Mouse (Mus musculus): Measurements from ENCODE around the gene Tbx1. TPM values are rescaled to one million over a fixed set of nuclear protein-coding genes. Genes with fewer than 3 reads are reported as not detected.

The Tbx1 gene
- polyA plus RNA-seq, 2 experiments, result 8.7 to 12.1 TPM

DNA sequence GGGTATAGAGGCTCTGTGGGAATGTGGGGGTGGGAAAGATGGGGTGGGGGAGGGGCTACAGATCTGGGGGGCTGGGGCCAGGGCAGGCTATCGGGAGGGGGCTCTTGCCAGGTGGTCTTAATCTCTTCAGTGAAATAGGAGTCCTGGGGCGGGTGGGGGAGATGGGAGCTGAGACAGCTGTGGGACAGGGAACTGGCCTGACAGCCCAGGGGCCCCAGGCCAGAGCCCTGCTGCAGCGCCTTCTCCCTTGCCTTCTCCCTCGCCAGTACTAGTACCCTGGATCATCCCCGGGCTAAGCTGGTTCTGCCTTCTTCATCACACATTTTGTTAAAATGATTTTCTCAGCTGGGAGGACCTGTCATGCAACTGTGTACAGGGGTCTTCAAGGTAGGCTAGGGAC, 5.8 kb upstream of the Tbx1 start:
- no peak for TF ChIP-seq POLR2A (IDR thresholded peaks at IDR 0.05; ENCODE audit: borderline replicate concordance, extremely low read depth, insufficient read depth, insufficient read length)
- Histone ChIP-seq H3K4me1 (ENCODE audit: control insufficient read depth, insufficient read depth, low read length) (peaks cover 5% of the 10 kb centered on the region; the same call in 1 of the 2 replicates), H3K36me3 (ENCODE audit: control insufficient read depth, insufficient read depth, low read length) (no peaks in the 10 kb centered on the region), H3K9ac (ENCODE audit: low read depth, low read length, severe bottlenecking) (no peak overlapping the region), H3K9me3 (ENCODE audit: control insufficient read depth, low read length) (no peaks in the 10 kb centered on the region), H3K27ac (replicated peaks; ENCODE audit: low read depth, low read length) (no peak overlapping the region), H3K27me3 (ENCODE audit: control insufficient read depth, insufficient read depth, low read length) (peaks cover 23% of the 10 kb centered on the region), H3K4me2 (replicated peaks; ENCODE audit: low read depth, low read length, severe bottlenecking) (no peak overlapping the region), H3K4me3 (replicated peaks; ENCODE audit: low read length) (no peak overlapping the region)
- ATAC-seq (ENCODE audit: low FRiP score, low read depth) (peak; percentile 59), DNase-seq (ENCODE audit: low spot score) (no peak)
- WGBS, result 38% methylated on average over 5 of the region's 5 CpGs

GRCm38 (mm10) chr16:18593930-18594329, 3.5 kb upstream of the Tbx1 start:
- DNase-seq (ENCODE audit: low spot score), result no peak
- no peaks in the 10 kb centered on the region for H3K9me3 ChIP-seq (ENCODE audit: control insufficient read depth, low read length)
- H3K4me3 ChIP-seq (replicated peaks; ENCODE audit: low read length), result no peak overlapping the region
- H3K4me1 ChIP-seq (ENCODE audit: control insufficient read depth, insufficient read depth, low read length), result peaks cover 8% of the 10 kb centered on the region
- no peak overlapping the region for H3K27ac ChIP-seq (replicated peaks; ENCODE audit: low read depth, low read length)
- no peaks in the 10 kb centered on the region for H3K36me3 ChIP-seq (ENCODE audit: control insufficient read depth, insufficient read depth, low read length)
- H3K9ac ChIP-seq (ENCODE audit: low read depth, low read length, severe bottlenecking), result no peak overlapping the region
- 80% methylated on average over 2 of the region's 2 CpGs for WGBS
- no peak for ATAC-seq (ENCODE audit: low FRiP score, low read depth)
- no peak for TF ChIP-seq POLR2A (IDR thresholded peaks at IDR 0.05; ENCODE audit: borderline replicate concordance, extremely low read depth, insufficient read depth, insufficient read length)
- H3K4me2 ChIP-seq (replicated peaks; ENCODE audit: low read depth, low read length, severe bottlenecking), result no peak overlapping the region
- H3K27me3 ChIP-seq (ENCODE audit: control insufficient read depth, insufficient read depth, low read length), result peaks cover 47% of the 10 kb centered on the region

- peaks cover 71% of the 10 kb centered on the region for H3K27me3 ChIP-seq (ENCODE audit: control insufficient read depth, insufficient read depth, low read length)
- peaks cover 14% of the 10 kb centered on the region for H3K4me1 ChIP-seq (ENCODE audit: control insufficient read depth, insufficient read depth, low read length)
- TF ChIP-seq POLR2A (IDR thresholded peaks at IDR 0.05; ENCODE audit: borderline replicate concordance, extremely low read depth, insufficient read depth, insufficient read length), result no peak
- WGBS, result 5% methylated on average over 57 of the region's 59 CpGs
- peak overlapping the region; percentile 41 for H3K4me2 ChIP-seq (replicated peaks; ENCODE audit: low read depth, low read length, severe bottlenecking)
- no peak for DNase-seq (ENCODE audit: low spot score)
- peak; percentile 25; the same call in 1 of the 2 replicates for ATAC-seq (ENCODE audit: low FRiP score, low read depth)
- H3K9ac ChIP-seq (ENCODE audit: low read depth, low read length, severe bottlenecking), result peak overlapping the region; percentile 34; the same call in 1 of the 2 replicates
- H3K36me3 ChIP-seq (ENCODE audit: control insufficient read depth, insufficient read depth, low read length), result no peaks in the 10 kb centered on the region
- H3K4me3 ChIP-seq (replicated peaks; ENCODE audit: low read length), result peak overlapping the region; percentile 32
- no peaks in the 10 kb centered on the region for H3K9me3 ChIP-seq (ENCODE audit: control insufficient read depth, low read length)
- H3K27ac ChIP-seq (replicated peaks; ENCODE audit: low read depth, low read length), result no peak overlapping the region
These were observed 862 bp upstream of the Tbx1 start for GRCm38 (mm10) chr16:18591047-18592018.

- ATAC-seq (ENCODE audit: low FRiP score, low read depth) (no peak), DNase-seq (ENCODE audit: low spot score) (no peak)
- Histone ChIP-seq H3K4me3 (replicated peaks; ENCODE audit: low read length) (no peak overlapping the region), H3K9me3 (ENCODE audit: control insufficient read depth, low read length) (no peaks in the 10 kb centered on the region), H3K36me3 (ENCODE audit: control insufficient read depth, insufficient read depth, low read length) (no peaks in the 10 kb centered on the region), H3K4me1 (ENCODE audit: control insufficient read depth, insufficient read depth, low read length) (peaks cover 16% of the 10 kb centered on the region), H3K9ac (ENCODE audit: low read depth, low read length, severe bottlenecking) (no peak overlapping the region), H3K4me2 (replicated peaks; ENCODE audit: low read depth, low read length, severe bottlenecking) (0 out of 2 replicates have a peak overlapping the region, but pooled peaks have one; percentile 15), H3K27ac (replicated peaks; ENCODE audit: low read depth, low read length) (no peak overlapping the region), H3K27me3 (ENCODE audit: control insufficient read depth, insufficient read depth, low read length) (peaks cover 92% of the 10 kb centered on the region)
- TF ChIP-seq POLR2A (IDR thresholded peaks at IDR 0.05; ENCODE audit: borderline replicate concordance, extremely low read depth, insufficient read depth, insufficient read length), result no peak
- 33% methylated on average over 8 of the region's 9 CpGs for WGBS
These were observed 1.3 kb downstream of the Tbx1 start for GRCm38 (mm10) chr16:18589080-18589621.

- H3K9me3 ChIP-seq (ENCODE audit: control insufficient read depth, low read length), result no peaks in the 10 kb centered on the region
- no peak for DNase-seq (ENCODE audit: low spot score)
- H3K27me3 ChIP-seq (ENCODE audit: control insufficient read depth, insufficient read depth, low read length), result peaks cover 94% of the 10 kb centered on the region
- peak overlapping the region; percentile 50 for H3K4me3 ChIP-seq (replicated peaks; ENCODE audit: low read length)
- peak overlapping the region; percentile 15; the same call in 1 of the 2 replicates for H3K4me2 ChIP-seq (replicated peaks; ENCODE audit: low read depth, low read length, severe bottlenecking)
- H3K4me1 ChIP-seq (ENCODE audit: control insufficient read depth, insufficient read depth, low read length), result peaks cover 16% of the 10 kb centered on the region
- H3K9ac ChIP-seq (ENCODE audit: low read depth, low read length, severe bottlenecking), result no peak overlapping the region
- no peak for ATAC-seq (ENCODE audit: low FRiP score, low read depth)
- no peak overlapping the region for H3K27ac ChIP-seq (replicated peaks; ENCODE audit: low read depth, low read length)
- WGBS, result 9% methylated on average over 30 of the region's 31 CpGs
- no peak for TF ChIP-seq POLR2A (IDR thresholded peaks at IDR 0.05; ENCODE audit: borderline replicate concordance, extremely low read depth, insufficient read depth, insufficient read length)
- H3K36me3 ChIP-seq (ENCODE audit: control insufficient read depth, insufficient read depth, low read length), result no peaks in the 10 kb centered on the region
These were observed 1.8 kb downstream of the Tbx1 start for GRCm38 (mm10) chr16:18588738-18589055.

Measured in limb, embryonic 14.5 days (tissue).